11 mouse cellular contexts compared by ENCODE assay signal in the genomic region with DNA sequence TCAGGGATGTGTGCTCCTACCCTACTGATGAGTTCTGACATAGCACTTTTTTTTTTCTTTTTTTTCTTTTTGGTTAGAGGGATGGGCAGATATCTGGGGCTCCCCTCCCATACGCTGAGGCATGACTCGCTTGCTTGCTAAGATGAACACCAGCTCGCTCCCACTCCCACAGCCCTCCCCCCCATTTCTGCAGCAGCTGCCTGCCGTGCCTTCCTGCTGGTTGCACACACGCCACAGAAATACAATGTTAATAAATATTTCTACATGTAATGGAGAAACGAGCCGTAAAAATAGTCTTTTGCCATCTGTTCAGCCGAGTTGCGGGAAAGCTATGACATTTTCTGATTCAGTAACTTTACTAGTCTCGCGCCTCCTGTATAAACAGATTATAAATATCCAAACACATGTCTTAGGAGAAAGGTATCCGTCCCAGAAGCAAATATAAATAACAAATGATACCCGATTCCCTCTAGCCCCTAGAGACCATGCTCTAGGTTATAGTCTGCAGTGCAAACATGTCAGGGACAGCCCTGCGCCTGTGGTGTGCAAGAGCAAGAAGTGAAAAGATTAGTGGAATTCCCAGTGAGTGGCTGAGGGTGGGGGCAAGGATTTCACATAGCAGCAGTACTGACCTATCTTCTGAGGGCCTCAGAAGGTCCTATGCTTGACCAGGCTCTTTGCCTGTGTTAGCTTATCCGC.
DNase-seq lines count a peak whose midpoint lies in the region; ATAC-seq and TF ChIP-seq lines count a peak whose summit lies in the region.
"Had no signal": no experiment of that assay in that cellular context is flagged by ENCODE, and none has a peak within 500 bp of the region (broad histone marks: within the 10 kb centered on the region; RNA-seq: fewer than 3 reads in every experiment).

No protein-coding gene starts in this region.

- peak; percentile 73; the same call in 1 of the 2 replicates for ATAC-seq in hindbrain, embryonic 14.5 days (ENCODE audit: low FRiP score)
- no peak for ATAC-seq in hindbrain, embryonic 12.5 days (ENCODE audit: low FRiP score)
- ATAC-seq in midbrain, embryonic 14.5 days (ENCODE audit: low FRiP score, low TSS enrichment) = no peak
- no peak for ATAC-seq in midbrain, postnatal 0 days (ENCODE audit: low FRiP score)
- no peak for ATAC-seq in hindbrain, postnatal 0 days

- TF ChIP-seq CTCF in midbrain, postnatal 0 days (IDR thresholded peaks at IDR 0.05) = no peak
- no peak for TF ChIP-seq CTCF in hindbrain, postnatal 0 days (IDR thresholded peaks at IDR 0.05; ENCODE audit: low read depth)

- 52% methylated on average over 15 of the region's 15 CpGs for WGBS in hindbrain, embryonic 14.5 days
- WGBS in hindbrain, embryonic 12.5 days = 60% methylated on average over 15 of the region's 15 CpGs
- 67% methylated on average over 15 of the region's 15 CpGs for WGBS in midbrain, embryonic 14.5 days
- 59% methylated on average over 15 of the region's 15 CpGs for WGBS in midbrain, postnatal 0 days
- WGBS in hindbrain, postnatal 0 days = 38% methylated on average over 15 of the region's 15 CpGs

- no peak overlapping the region for H3K27ac ChIP-seq in hindbrain, embryonic 14.5 days
- no peak overlapping the region; the same call in 1 of the 2 replicates for H3K27ac ChIP-seq in hindbrain, embryonic 12.5 days
- H3K27ac ChIP-seq in midbrain, embryonic 14.5 days (replicated peaks; ENCODE audit: low read depth, low read length) = no peak overlapping the region
- H3K27ac ChIP-seq in midbrain, postnatal 0 days (ENCODE audit: low read depth, low read length) = no peak overlapping the region
- no peak overlapping the region for H3K27ac ChIP-seq in hindbrain, postnatal 0 days
- H3K27ac ChIP-seq: liver, embryonic 14.5 days had no signal

- DNase-seq in hindbrain, embryonic 14.5 days (ENCODE audit: low spot score) = no peak
- peak; percentile 43 for DNase-seq in midbrain, embryonic 14.5 days
- DNase-seq in midbrain, postnatal 0 days (ENCODE audit: low spot score) = no peak
- DNase-seq in hindbrain, postnatal 0 days (ENCODE audit: low spot score) = peak; percentile 39
- DNase-seq in right cerebral cortex, postnatal 14 days = peak; percentile 16
- no peak for DNase-seq in cerebellum, adult 9-10 months
- DNase-seq: cerebellum, postnatal 14 days; gastrocnemius, postnatal 25 days had no signal

- H3K4me2 ChIP-seq in hindbrain, embryonic 14.5 days (replicated peaks) = peak overlapping the region; percentile 19; the same call in 1 of the 2 replicates
- H3K4me2 ChIP-seq in hindbrain, embryonic 12.5 days (replicated peaks) = no peak overlapping the region
- no peak overlapping the region for H3K4me2 ChIP-seq in midbrain, embryonic 14.5 days (ENCODE audit: low read length)
- no peak overlapping the region for H3K4me2 ChIP-seq in midbrain, postnatal 0 days (ENCODE audit: low read depth, low read length, poor library complexity, severe bottlenecking)
- H3K4me2 ChIP-seq in hindbrain, postnatal 0 days (ENCODE audit: low read depth, low read length) = peak overlapping the region; percentile 27; the same call in 1 of the 2 replicates

- H3K4me3 ChIP-seq in hindbrain, embryonic 14.5 days (replicated peaks; ENCODE audit: low read length) = no peak overlapping the region
- H3K4me3 ChIP-seq in hindbrain, embryonic 12.5 days = no peak overlapping the region
- no peak overlapping the region for H3K4me3 ChIP-seq in midbrain, embryonic 14.5 days (replicated peaks; ENCODE audit: low read depth, low read length)
- no peak overlapping the region for H3K4me3 ChIP-seq in midbrain, postnatal 0 days (ENCODE audit: low read depth, low read length)
- no peak overlapping the region for H3K4me3 ChIP-seq in hindbrain, postnatal 0 days (ENCODE audit: low read length)
- H3K4me3 ChIP-seq: megakaryocyte, embryonic 14.5 days had no signal

- no peaks in the 10 kb centered on the region for H3K27me3 ChIP-seq in hindbrain, embryonic 14.5 days (ENCODE audit: control insufficient read depth, insufficient read depth, low read length)
- H3K27me3 ChIP-seq in hindbrain, embryonic 12.5 days = no peaks in the 10 kb centered on the region
- no peaks in the 10 kb centered on the region for H3K27me3 ChIP-seq in midbrain, embryonic 14.5 days (ENCODE audit: control insufficient read depth, insufficient read depth, low read length)
- H3K27me3 ChIP-seq in midbrain, postnatal 0 days (ENCODE audit: insufficient read depth, low read length) = no peaks in the 10 kb centered on the region
- H3K27me3 ChIP-seq in hindbrain, postnatal 0 days (ENCODE audit: insufficient read depth, low read length) = no peaks in the 10 kb centered on the region

- H3K9me3 ChIP-seq in hindbrain, embryonic 14.5 days (ENCODE audit: control insufficient read depth, low read length) = no peaks in the 10 kb centered on the region
- no peaks in the 10 kb centered on the region for H3K9me3 ChIP-seq in hindbrain, embryonic 12.5 days (replicated peaks)
- no peaks in the 10 kb centered on the region for H3K9me3 ChIP-seq in midbrain, embryonic 14.5 days (ENCODE audit: control insufficient read depth, low read length)
- no peaks in the 10 kb centered on the region for H3K9me3 ChIP-seq in midbrain, postnatal 0 days (ENCODE audit: low read length)
- no peaks in the 10 kb centered on the region for H3K9me3 ChIP-seq in hindbrain, postnatal 0 days (ENCODE audit: low read length)
- H3K9me3 ChIP-seq: megakaryocyte, embryonic 14.5 days had no signal

- H3K9ac ChIP-seq in hindbrain, embryonic 14.5 days = no peak overlapping the region
- no peak overlapping the region for H3K9ac ChIP-seq in hindbrain, embryonic 12.5 days
- H3K9ac ChIP-seq in midbrain, embryonic 14.5 days (replicated peaks; ENCODE audit: low read length) = no peak overlapping the region
- no peak overlapping the region for H3K9ac ChIP-seq in midbrain, postnatal 0 days (replicated peaks; ENCODE audit: low read length, poor library complexity, severe bottlenecking)
- no peak overlapping the region for H3K9ac ChIP-seq in hindbrain, postnatal 0 days (replicated peaks; ENCODE audit: low read length)
- H3K9ac ChIP-seq: liver, embryonic 14.5 days had no signal

- no peaks in the 10 kb centered on the region for H3K36me3 ChIP-seq in hindbrain, embryonic 14.5 days (replicated peaks; ENCODE audit: control insufficient read depth, insufficient read depth)
- no peaks in the 10 kb centered on the region for H3K36me3 ChIP-seq in hindbrain, embryonic 12.5 days
- no peaks in the 10 kb centered on the region for H3K36me3 ChIP-seq in midbrain, embryonic 14.5 days (ENCODE audit: control insufficient read depth, insufficient read depth, low read length)
- H3K36me3 ChIP-seq in midbrain, postnatal 0 days (ENCODE audit: insufficient read depth, low read length) = no peaks in the 10 kb centered on the region
- H3K36me3 ChIP-seq in hindbrain, postnatal 0 days (ENCODE audit: insufficient read depth, low read length) = no peaks in the 10 kb centered on the region

- H3K4me1 ChIP-seq in hindbrain, embryonic 14.5 days (replicated peaks; ENCODE audit: control insufficient read depth, insufficient read depth, low read length) = peaks cover 10% of the 10 kb centered on the region
- H3K4me1 ChIP-seq in hindbrain, embryonic 12.5 days = peaks cover 13% of the 10 kb centered on the region
- H3K4me1 ChIP-seq in midbrain, embryonic 14.5 days (ENCODE audit: control insufficient read depth, insufficient read depth, low read length) = peaks cover 4% of the 10 kb centered on the region; the same call in 1 of the 2 replicates
- 0 out of 2 replicates have a peak, but pooled peaks cover 7% of the 10 kb centered on the region for H3K4me1 ChIP-seq in midbrain, postnatal 0 days (ENCODE audit: insufficient read depth, low read length)
- H3K4me1 ChIP-seq in hindbrain, postnatal 0 days (ENCODE audit: insufficient read depth, low read length) = no peaks in the 10 kb centered on the region; the same call in 1 of the 2 replicates
- H3K4me1 ChIP-seq: megakaryocyte, embryonic 14.5 days had no signal

Comparison
In these comparisons a context has a peak if more than half of its experiments do, and no peak if none do; other contexts are left out.
1. DNase-seq: peak in midbrain, embryonic 14.5 days (single experiment), hindbrain, postnatal 0 days (single experiment) and right cerebral cortex, postnatal 14 days (single experiment); none in hindbrain, embryonic 14.5 days (single experiment), midbrain, postnatal 0 days (single experiment) and cerebellum, adult 9-10 months (single experiment).
2. H3K4me2 ChIP-seq: peak in hindbrain, embryonic 14.5 days (single experiment) and hindbrain, postnatal 0 days (single experiment); none in hindbrain, embryonic 12.5 days (single experiment), midbrain, embryonic 14.5 days (single experiment) and midbrain, postnatal 0 days (single experiment).